Mouse (Mus musculus) c-Kit-positive CD71-positive TER-119-negative erythroid progenitor cells, embryonic 14.5 days (primary cell): ENCODE data around the gene Npepl1.
A peak's percentile ranks its signal among the peaks of the same experiment; 100 is the strongest.

ENCODE experiments used
- DNase-seq: peaks from one replicate; pipeline ENCODE4 v3.0.0-alpha.2; 2013; ENCODE audit warnings: low read depth

The Npepl1 gene

DNA sequence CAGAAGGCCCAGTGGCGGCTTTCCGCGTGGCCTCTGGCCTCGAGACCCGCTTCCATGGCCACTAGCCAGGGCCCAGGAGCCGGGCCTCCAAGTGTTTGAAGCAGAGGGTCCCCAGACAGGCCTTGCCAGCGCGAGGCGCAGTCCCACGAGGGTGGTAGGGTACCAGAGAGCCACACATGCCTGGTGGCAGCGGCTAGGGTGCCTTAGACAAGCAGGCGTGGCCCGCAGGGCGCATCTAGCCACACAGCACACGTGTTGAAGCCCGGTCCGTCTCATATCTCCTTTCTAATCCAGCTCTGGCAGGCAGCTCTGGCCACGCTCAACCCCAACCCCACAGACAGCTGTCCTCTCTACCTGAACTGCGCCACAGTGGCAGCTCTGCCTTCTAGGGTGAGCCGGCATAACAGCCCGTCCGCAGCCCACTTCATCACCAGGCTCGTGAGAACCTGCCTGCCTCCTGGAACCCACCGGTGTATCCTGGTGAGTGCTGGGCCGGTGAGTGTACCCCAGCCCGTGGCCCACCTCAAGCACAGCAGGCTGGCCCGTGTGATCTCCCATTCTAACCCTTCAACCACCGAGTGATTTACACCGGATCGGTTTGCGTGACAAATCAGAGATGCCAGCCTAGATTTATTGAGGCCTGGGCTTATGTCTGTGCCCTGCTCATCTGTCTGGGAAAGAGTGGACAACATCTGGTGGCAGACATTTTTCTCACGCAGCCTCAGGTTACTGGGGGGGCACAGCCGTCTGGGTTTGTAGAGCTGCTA, 817 bp downstream of the Npepl1 start:
- peak; percentile 27 for DNase-seq

DNA sequence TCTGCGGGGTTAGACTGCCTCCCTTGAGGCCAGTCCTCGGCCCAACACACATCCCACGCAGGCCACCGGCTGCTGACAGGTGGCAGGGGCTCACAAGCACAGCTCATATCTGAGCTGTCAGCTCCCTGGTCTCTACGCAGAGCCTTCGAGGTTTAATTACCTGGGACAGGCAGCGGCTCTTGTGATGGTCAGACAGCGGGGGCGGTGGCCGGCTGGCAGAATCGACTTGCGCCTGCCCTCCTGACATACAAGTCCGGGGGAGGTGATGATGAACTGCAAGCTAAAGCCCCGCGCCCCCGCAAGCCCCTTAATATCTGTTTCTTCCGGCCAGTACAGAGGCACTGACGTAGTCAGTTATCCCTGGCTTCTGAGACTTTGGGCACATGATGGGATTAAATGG, 2.8 kb downstream of the Npepl1 start:
- no peak for DNase-seq

DNA sequence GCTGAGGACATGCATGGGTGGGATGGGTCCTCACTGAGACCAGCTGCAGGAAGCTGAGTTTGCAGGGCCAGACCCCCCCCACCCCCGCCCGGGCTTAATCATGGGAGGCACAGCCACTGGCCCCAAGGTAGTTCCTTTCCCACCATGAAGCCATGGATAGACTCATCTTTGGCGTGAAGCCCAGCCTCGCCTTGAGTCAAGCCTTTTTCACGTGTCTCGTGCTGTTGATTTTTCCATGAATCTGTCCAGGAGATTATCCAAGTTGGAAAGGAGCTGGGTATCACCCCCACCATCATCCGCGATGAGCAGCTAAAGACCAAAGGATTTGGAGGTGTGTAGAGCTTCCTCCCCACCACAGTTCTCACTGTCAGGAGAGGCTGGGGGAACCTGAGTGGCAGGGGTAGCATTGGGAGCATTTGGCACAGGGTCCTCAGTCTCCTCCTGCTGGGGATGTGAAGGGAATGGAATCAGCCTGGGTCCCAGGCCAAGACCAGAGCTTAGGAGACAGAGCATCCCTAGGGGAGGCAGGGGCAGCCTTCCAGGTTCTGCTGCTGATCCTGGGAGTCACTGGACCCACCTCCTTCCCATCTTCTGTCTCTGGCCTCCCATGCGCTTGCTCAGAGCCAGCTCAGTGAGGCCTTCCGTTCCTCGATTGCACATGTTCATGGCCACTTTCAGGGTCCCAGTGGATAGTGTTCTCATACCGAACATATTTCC, 4.2 kb downstream of the Npepl1 start:
- DNase-seq: no peak

DNA sequence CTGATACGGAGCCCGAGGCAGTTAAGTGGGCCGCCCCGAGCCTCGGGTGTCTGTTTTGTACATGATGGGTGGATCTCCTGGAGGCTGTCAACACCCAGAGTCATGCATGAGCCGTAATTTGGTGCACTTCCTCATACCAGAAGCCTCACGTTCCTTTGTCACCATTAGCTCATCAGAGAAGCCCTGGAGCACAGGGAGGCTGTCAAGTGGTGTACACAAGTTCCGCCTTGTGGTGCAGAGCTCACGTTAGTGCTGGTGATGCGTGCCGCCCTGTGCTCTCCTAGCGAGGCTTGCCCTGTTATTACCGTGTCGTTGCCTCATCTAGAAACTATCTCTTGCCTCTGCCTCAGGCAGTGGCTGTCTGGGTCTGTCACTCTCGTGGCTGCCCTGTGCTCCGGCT, 6.8 kb downstream of the Npepl1 start:
- DNase-seq: no peak

DNA sequence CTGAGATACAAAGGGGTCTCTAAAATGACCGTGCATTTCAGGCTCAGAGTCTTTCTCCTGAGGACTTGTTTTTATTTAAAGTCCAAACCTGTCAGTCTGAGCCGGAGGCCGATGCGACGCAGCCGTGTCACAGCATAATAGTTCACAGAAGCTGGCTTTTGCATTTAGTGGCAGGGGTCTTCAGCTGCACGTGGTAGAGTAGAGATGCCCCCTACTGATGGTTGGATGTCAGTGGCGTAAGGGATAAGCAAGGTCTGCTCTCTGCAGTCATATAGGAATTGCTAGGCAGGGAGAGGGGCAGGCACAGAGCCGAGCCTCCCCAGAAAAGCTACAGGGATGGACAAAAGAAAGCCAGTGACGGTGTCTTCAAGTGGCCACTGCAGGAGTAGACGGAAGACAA, 8.0 kb downstream of the Npepl1 start:
- no peak for DNase-seq

DNA sequence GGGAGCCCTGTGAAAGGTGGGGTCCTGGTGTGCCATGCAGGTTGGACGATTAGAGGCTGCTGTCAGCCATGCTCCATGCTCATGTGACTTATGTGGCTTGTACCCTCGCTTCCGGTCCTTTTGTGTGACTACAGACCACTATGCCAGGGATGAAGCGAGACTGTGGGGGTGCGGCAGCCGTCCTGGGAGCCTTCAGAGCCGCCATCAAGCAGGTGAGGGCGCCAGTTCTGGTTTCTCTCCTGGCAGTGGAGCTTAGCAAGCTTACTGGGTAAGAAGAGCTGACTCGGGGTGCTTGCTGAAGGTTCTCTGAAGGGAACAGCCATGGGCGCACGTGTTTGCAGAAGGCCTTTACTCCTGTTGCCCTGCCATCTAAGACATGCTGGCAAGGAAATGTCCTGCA, 9.1 kb downstream of the Npepl1 start:
- no peak for DNase-seq

DNA sequence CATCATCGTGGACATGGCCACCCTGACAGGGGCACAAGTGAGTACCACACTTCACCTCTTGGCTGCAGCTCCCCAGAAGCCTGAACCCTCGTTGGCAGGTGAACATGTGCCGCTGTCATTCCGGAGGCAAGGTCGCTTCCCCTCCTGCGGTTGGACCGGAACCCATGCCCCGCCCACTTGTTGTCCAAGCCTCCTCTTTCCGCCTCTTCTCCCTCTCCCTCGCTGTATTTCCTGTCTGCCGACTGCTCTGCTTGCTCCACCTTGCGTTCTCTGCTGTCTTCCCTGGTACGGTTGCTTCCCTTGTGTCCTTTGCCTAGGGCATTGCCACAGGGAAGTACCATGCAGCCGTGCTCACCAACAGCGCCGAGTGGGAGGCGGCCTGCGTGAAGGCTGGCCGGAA, 10.5 kb downstream of the Npepl1 start:
- DNase-seq: no peak

DNA sequence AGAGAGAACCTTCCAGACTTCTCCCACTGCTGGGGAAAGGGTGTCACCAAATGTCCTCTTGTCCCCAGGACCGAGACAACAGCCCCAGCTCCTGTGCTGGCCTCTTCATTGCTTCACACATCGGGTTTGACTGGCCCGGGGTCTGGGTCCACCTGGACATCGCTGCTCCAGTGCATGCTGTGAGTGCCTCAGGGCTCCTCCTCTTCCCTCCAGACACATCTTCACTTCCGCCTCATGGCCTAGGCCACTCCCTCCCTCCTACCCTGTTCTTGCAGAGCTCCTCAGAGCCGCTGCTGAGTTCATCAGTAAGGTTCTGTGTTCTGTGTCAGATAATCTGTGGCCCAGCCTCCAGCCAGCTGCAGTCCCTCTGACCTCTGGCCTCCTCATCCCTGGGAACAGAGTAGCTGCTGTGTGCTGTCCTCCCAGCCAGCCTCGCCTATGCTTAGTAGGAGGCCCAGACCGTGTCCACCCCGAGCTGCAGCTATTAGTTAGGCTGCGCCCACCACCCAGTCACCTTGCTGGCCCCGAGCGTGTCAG, 11.3 kb downstream of the Npepl1 start:
- no peak for DNase-seq

DNA sequence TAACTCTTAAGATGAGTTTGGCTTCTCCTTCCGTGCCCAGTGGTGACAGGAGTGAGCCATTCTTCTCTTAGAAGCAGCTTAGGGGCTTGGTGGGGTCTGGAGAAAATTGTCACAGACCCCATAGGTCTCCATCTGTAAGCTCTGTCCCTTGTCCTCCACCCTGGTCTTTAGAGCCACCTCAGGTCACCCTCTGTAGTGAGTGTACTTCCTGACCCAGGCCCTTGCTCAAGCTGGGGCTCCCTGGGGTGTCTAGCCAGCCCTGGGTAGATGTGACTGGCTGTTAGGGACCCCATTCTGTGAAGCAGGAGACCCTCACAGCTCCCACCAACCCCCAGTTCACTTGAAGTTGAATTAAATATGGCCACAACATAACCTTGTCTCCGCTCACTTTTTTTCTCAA, 12.2 kb downstream of the Npepl1 start:
- no peak for DNase-seq

- no peak for DNase-seq
Measured at GRCm38 (mm10) chr2:174123731-174124130, 13.6 kb downstream of the Npepl1 start.

DNA sequence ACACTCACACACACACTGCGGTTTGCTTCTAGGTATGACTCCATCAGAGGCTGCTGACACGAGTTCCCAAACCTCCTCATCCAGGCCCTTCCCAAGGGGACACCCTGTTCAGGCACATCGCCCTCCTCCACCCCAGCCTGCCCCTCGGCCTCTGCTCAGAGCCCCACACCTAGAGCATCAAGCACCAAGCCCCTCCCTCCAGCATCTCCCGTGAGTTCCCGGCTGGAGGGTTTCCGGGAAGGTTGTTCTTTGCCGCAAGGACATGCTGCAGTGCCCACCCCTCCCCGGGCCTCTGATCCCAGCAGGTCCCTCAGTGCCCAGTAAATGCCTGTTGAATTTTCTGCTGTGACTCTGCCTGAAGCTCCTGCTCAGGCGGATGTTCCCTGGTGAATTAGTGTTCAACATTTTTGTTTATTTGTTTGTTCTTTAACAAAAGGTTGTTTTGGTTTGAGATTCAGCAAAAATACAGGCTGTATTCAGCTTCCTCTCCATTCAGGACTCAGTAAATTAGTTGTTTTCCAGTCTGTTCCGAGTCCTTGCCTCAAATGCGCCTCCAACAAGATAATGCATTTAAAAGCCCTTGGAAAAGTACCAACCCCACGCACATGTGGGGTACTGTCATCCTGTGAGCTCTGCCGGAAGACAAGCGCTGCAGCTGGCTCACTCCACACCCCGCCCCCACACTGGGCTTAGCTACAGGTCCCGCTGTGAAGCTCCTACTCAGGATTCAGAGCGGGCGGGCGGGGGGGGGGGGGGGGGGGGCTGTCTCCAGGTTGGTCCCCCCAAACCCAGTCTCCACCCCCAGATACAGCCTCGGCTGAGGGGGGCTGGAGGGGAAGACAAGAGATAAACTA, 16.6 kb downstream of the Npepl1 start:
- DNase-seq: no peak

- DNase-seq: no peak
Measured at GRCm38 (mm10) chr2:174127376-174127713, 17.2 kb downstream of the Npepl1 start.

DNA sequence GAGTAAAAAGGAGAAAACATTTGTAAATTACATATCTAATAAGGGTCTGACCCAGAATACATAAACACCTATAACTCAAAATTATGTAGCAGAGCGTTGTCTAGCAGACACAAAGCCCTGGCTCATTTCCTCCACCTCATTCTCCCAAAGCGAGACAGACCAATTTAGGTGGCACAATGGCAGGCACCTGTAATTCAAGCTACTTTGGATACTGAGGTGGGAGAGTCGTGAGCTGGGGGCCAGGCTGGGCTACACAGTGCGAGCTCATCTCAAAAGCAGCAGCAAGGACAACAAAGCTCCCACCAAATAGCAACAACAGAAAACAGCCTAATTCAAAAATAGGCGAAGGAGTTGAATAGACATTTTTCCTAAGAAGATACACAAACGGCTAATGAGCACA, 18.8 kb downstream of the Npepl1 start:
- DNase-seq: no peak

DNA sequence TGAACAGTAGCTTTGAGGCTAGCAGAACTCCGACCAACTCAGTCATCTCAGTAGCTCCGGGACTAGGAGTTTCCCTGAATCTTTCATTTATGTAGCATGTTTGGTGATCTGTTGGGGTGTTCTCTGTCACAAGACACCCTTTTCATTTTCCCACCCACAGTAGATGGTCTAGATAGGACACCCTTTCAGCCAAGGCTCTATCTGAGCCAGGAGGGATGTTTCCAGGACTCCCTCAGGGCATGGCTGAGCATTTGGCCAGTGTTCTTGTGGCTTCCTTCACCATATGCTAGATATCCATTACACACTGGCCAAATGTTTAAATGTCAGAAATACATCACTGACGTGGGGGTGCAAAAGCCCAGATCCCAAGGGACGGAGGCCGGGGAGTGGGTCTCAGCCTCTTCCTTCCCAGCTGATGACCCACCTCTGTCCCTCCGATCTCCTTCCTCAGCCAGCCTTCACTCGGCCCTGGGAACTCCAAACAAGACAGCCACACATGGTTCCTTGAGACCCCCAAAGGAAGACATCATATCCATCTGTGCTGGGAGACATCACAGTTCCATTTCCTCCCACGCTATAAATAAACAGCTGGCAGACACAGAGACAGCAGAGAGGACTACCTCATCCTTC, 20.4 kb downstream of the Npepl1 start:
- DNase-seq: no peak

GRCm38 (mm10) chr2:174132413-174132969, 22.3 kb downstream of the Npepl1 start:
- no peak for DNase-seq

- no peak for DNase-seq
Measured at GRCm38 (mm10) chr2:174159035-174159434, 48.9 kb downstream of the Npepl1 start.

DNA sequence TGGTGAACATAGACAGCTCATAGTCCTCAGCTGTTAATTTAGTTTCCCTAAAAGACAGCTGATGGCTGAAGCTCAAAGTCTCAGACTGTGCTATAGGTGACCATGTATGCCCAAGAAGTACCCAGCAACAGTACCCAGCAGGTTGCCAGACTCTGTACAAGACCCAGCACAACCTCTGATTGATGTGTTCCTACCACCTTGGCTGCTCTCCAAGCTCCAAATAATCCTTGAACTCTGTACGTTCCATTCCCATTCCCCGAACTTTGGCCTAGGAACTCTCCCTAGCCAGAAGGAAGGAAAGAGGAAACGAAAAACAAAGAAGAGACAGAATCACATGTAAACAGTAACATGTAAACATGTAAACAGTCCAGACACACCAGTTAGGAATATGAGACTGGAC, 50.3 kb downstream of the Npepl1 start:
- DNase-seq: no peak
